Mouse (Mus musculus): ENCODE measurements around the gene Zmat1. TPM values are rescaled to one million over a fixed set of nuclear protein-coding genes. Genes with fewer than 3 reads are reported as not detected.

The Zmat1 gene
- polyA plus RNA-seq, 1 experiment = not detected

GRCm38 (mm10) chrX:134930361-134930760 is 78.6 kb downstream of the Zmat1 start:
- no peak overlapping the region for H3K4me3 ChIP-seq (ENCODE audit: insufficient read depth, low read depth, low read length)
- TF ChIP-seq CTCF (IDR thresholded peaks at IDR 0.05; ENCODE audit: insufficient read depth, low read depth, low read length) (no peak), POLR2A (IDR thresholded peaks at IDR 0.05; ENCODE audit: insufficient read depth, low read depth, low read length) (no peak)
- WGBS = 37% methylated on average over 5 of the region's 5 CpGs
- no peak overlapping the region for H3K27ac ChIP-seq (ENCODE audit: insufficient read depth, low read depth, low read length)
- no peaks in the 10 kb centered on the region for H3K4me1 ChIP-seq (ENCODE audit: control insufficient read depth, insufficient read depth, low read length)

GRCm38 (mm10) chrX:134929927-134930326 is 79.1 kb downstream of the Zmat1 start:
- no peak overlapping the region for H3K27ac ChIP-seq (ENCODE audit: insufficient read depth, low read depth, low read length)
- 74% methylated on average over 5 of the region's 5 CpGs for WGBS
- H3K4me3 ChIP-seq (ENCODE audit: insufficient read depth, low read depth, low read length) = no peak overlapping the region
- H3K4me1 ChIP-seq (ENCODE audit: control insufficient read depth, insufficient read depth, low read length) = no peaks in the 10 kb centered on the region
- TF ChIP-seq CTCF (IDR thresholded peaks at IDR 0.05; ENCODE audit: insufficient read depth, low read depth, low read length) (no peak), POLR2A (IDR thresholded peaks at IDR 0.05; ENCODE audit: insufficient read depth, low read depth, low read length) (no peak)

GRCm38 (mm10) chrX:134925058-134925457 is 84.0 kb downstream of the Zmat1 start:
- Histone ChIP-seq H3K4me3 (ENCODE audit: insufficient read depth, low read depth, low read length) (no peak overlapping the region), H3K4me1 (ENCODE audit: control insufficient read depth, insufficient read depth, low read length) (no peaks in the 10 kb centered on the region), H3K27ac (ENCODE audit: insufficient read depth, low read depth, low read length) (no peak overlapping the region)
- no peak for TF ChIP-seq POLR2A (IDR thresholded peaks at IDR 0.05; ENCODE audit: insufficient read depth, low read depth, low read length)

- Histone ChIP-seq H3K4me3 (ENCODE audit: insufficient read depth, low read depth, low read length) (no peak overlapping the region), H3K4me1 (ENCODE audit: control insufficient read depth, insufficient read depth, low read length) (no peaks in the 10 kb centered on the region), H3K27ac (ENCODE audit: insufficient read depth, low read depth, low read length) (no peak overlapping the region)
- 56% methylated on average over 7 of the region's 7 CpGs for WGBS
- no peak for TF ChIP-seq CTCF (IDR thresholded peaks at IDR 0.05; ENCODE audit: insufficient read depth, low read depth, low read length)
- TF ChIP-seq POLR2A (IDR thresholded peaks at IDR 0.05; ENCODE audit: insufficient read depth, low read depth, low read length) = no peak
Measured at GRCm38 (mm10) chrX:134923675-134924424, 85.2 kb downstream of the Zmat1 start.

Other genes starting within 250 kb of the Zmat1 start
- gene Armcx2, start 200.0 kb downstream of the Zmat1 start, polyA plus RNA-seq (2012; ENCODE audit: insufficient read depth, insufficient read length, low replicate concordance, missing spikeins) = not detected in 2 replicates
- gene Nxf2, start 44.5 kb downstream of the Zmat1 start, polyA plus RNA-seq (2012; ENCODE audit: insufficient read depth, insufficient read length, low replicate concordance, missing spikeins) = not detected in 2 replicates
- gene Gm15023, start 168.4 kb upstream of the Zmat1 start, polyA plus RNA-seq (2012; ENCODE audit: insufficient read depth, insufficient read length, low replicate concordance, missing spikeins) = not detected in 2 replicates
- gene Tceal6, start 201.5 kb upstream of the Zmat1 start, polyA plus RNA-seq (2012; ENCODE audit: insufficient read depth, insufficient read length, low replicate concordance, missing spikeins) = not detected in 2 replicates